Mouse (Mus musculus): ENCODE data around the gene Selenow.

Gene Selenow

GRCm38 (mm10) chr7:15952416-15952815, 30.2 kb upstream of the Selenow start:
- Histone ChIP-seq H3K9me3 (ENCODE audit: low read length) (peaks cover 7% of the 10 kb centered on the region), H3K4me1 (replicated peaks; ENCODE audit: low read depth, low read length) (peaks cover 79% of the 10 kb centered on the region), H3K4me3 (replicated peaks; ENCODE audit: low read length) (no peak overlapping the region), H3K27me3 (ENCODE audit: insufficient read depth, low read length) (peaks cover 64% of the 10 kb centered on the region), H3K36me3 (ENCODE audit: insufficient read depth, low read length) (no peaks in the 10 kb centered on the region)
- TF ChIP-seq POU5F1 (IDR thresholded peaks at IDR 0.05; ENCODE audit: borderline replicate concordance, low read length) (no peak), CTCF (conservative IDR thresholded peaks at IDR 0.05; ENCODE audit: low read length) (no peak), NANOG (IDR thresholded peaks at IDR 0.05; ENCODE audit: borderline replicate concordance, low read length) (no peak)

- Histone ChIP-seq H3K36me3 (ENCODE audit: insufficient read depth, low read length) (peaks cover under 1% of the 10 kb centered on the region; the same call in 1 of the 2 replicates), H3K4me1 (replicated peaks; ENCODE audit: low read depth, low read length) (peaks cover 75% of the 10 kb centered on the region), H3K9me3 (ENCODE audit: low read length) (no peaks in the 10 kb centered on the region), H3K27me3 (ENCODE audit: insufficient read depth, low read length) (peaks cover 40% of the 10 kb centered on the region), H3K4me3 (replicated peaks; ENCODE audit: low read length) (peak overlapping the region; percentile 62)
- TF ChIP-seq CTCF (conservative IDR thresholded peaks at IDR 0.05; ENCODE audit: low read length) (no peak), POU5F1 (IDR thresholded peaks at IDR 0.05; ENCODE audit: borderline replicate concordance, low read length) (no peak), NANOG (IDR thresholded peaks at IDR 0.05; ENCODE audit: borderline replicate concordance, low read length) (no peak)
Measured at GRCm38 (mm10) chr7:15950008-15950407, 27.8 kb upstream of the Selenow start.

- Histone ChIP-seq H3K4me3 (replicated peaks; ENCODE audit: low read length) (no peak overlapping the region), H3K9me3 (ENCODE audit: low read length) (no peaks in the 10 kb centered on the region), H3K27me3 (ENCODE audit: insufficient read depth, low read length) (peaks cover 37% of the 10 kb centered on the region), H3K4me1 (replicated peaks; ENCODE audit: low read depth, low read length) (peaks cover 75% of the 10 kb centered on the region), H3K36me3 (ENCODE audit: insufficient read depth, low read length) (peaks cover 7% of the 10 kb centered on the region)
- TF ChIP-seq CTCF (conservative IDR thresholded peaks at IDR 0.05; ENCODE audit: low read length) = no peak
- no peak for TF ChIP-seq POU5F1 (IDR thresholded peaks at IDR 0.05; ENCODE audit: borderline replicate concordance, low read length)
- TF ChIP-seq NANOG (IDR thresholded peaks at IDR 0.05; ENCODE audit: borderline replicate concordance, low read length) = no peak
Measured at GRCm38 (mm10) chr7:15949216-15949790, 27.1 kb upstream of the Selenow start.

GRCm38 (mm10) chr7:15948381-15948941, 26.3 kb upstream of the Selenow start:
- TF ChIP-seq NANOG (IDR thresholded peaks at IDR 0.05; ENCODE audit: borderline replicate concordance, low read length) = no peak
- TF ChIP-seq CTCF (conservative IDR thresholded peaks at IDR 0.05; ENCODE audit: low read length) = peak; percentile 59
- H3K9me3 ChIP-seq (ENCODE audit: low read length) = no peaks in the 10 kb centered on the region
- peak overlapping the region; percentile 73 for H3K4me3 ChIP-seq (replicated peaks; ENCODE audit: low read length)
- peaks cover 75% of the 10 kb centered on the region for H3K4me1 ChIP-seq (replicated peaks; ENCODE audit: low read depth, low read length)
- H3K36me3 ChIP-seq (ENCODE audit: insufficient read depth, low read length) = peaks cover 16% of the 10 kb centered on the region
- peaks cover 37% of the 10 kb centered on the region for H3K27me3 ChIP-seq (ENCODE audit: insufficient read depth, low read length)

- no peaks in the 10 kb centered on the region for H3K9me3 ChIP-seq (ENCODE audit: low read length)
- H3K4me1 ChIP-seq (replicated peaks; ENCODE audit: low read depth, low read length) = peaks cover 80% of the 10 kb centered on the region
- H3K27me3 ChIP-seq (ENCODE audit: insufficient read depth, low read length) = peaks cover 37% of the 10 kb centered on the region
- peak overlapping the region; percentile 73 for H3K4me3 ChIP-seq (replicated peaks; ENCODE audit: low read length)
- H3K36me3 ChIP-seq (ENCODE audit: insufficient read depth, low read length) = peaks cover 23% of the 10 kb centered on the region
- TF ChIP-seq NANOG (IDR thresholded peaks at IDR 0.05; ENCODE audit: borderline replicate concordance, low read length) = no peak
- TF ChIP-seq CTCF (conservative IDR thresholded peaks at IDR 0.05; ENCODE audit: low read length) = no peak
- no peak for TF ChIP-seq POU5F1 (IDR thresholded peaks at IDR 0.05; ENCODE audit: borderline replicate concordance, low read length)
Measured at GRCm38 (mm10) chr7:15947653-15948260, 25.6 kb upstream of the Selenow start.

- Histone ChIP-seq H3K4me3 (replicated peaks; ENCODE audit: low read length) (peak within 1 kb of the TSS; percentile 95), H3K27me3 (ENCODE audit: insufficient read depth, low read length) (peaks cover 20% of the 10 kb centered on the region), H3K4me1 (replicated peaks; ENCODE audit: low read depth, low read length) (peaks cover 87% of the 10 kb centered on the region), H3K36me3 (ENCODE audit: insufficient read depth, low read length) (peaks cover 41% of the 10 kb centered on the region), H3K9me3 (ENCODE audit: low read length) (no peaks in the 10 kb centered on the region)
- TF ChIP-seq CTCF (conservative IDR thresholded peaks at IDR 0.05; ENCODE audit: low read length) (no peak), NANOG (IDR thresholded peaks at IDR 0.05; ENCODE audit: borderline replicate concordance, low read length) (no peak), POU5F1 (IDR thresholded peaks at IDR 0.05; ENCODE audit: borderline replicate concordance, low read length) (no peak)
Measured at GRCm38 (mm10) chr7:15945721-15946536, 23.7 kb upstream of the Selenow start, which contains the start of gene Nop53. Gene Nop53 (minus strand): TSS chr7:15946074.

- peaks cover 48% of the 10 kb centered on the region for H3K36me3 ChIP-seq (ENCODE audit: insufficient read depth, low read length)
- peak overlapping the region; percentile 95 for H3K4me3 ChIP-seq (replicated peaks; ENCODE audit: low read length)
- H3K4me1 ChIP-seq (replicated peaks; ENCODE audit: low read depth, low read length) = peaks cover 85% of the 10 kb centered on the region
- H3K9me3 ChIP-seq (ENCODE audit: low read length) = no peaks in the 10 kb centered on the region
- peaks cover 12% of the 10 kb centered on the region for H3K27me3 ChIP-seq (ENCODE audit: insufficient read depth, low read length)
- TF ChIP-seq CTCF (conservative IDR thresholded peaks at IDR 0.05; ENCODE audit: low read length) (no peak), NANOG (IDR thresholded peaks at IDR 0.05; ENCODE audit: borderline replicate concordance, low read length) (no peak), POU5F1 (IDR thresholded peaks at IDR 0.05; ENCODE audit: borderline replicate concordance, low read length) (no peak)
Measured at GRCm38 (mm10) chr7:15945211-15945610, 23.0 kb upstream of the Selenow start.

- no peak for TF ChIP-seq POU5F1 (IDR thresholded peaks at IDR 0.05; ENCODE audit: borderline replicate concordance, low read length)
- TF ChIP-seq NANOG (IDR thresholded peaks at IDR 0.05; ENCODE audit: borderline replicate concordance, low read length) = no peak
- no peak for TF ChIP-seq CTCF (conservative IDR thresholded peaks at IDR 0.05; ENCODE audit: low read length)
- peaks cover 57% of the 10 kb centered on the region for H3K36me3 ChIP-seq (ENCODE audit: insufficient read depth, low read length)
- H3K27me3 ChIP-seq (ENCODE audit: insufficient read depth, low read length) = peaks cover 3% of the 10 kb centered on the region
- H3K9me3 ChIP-seq (ENCODE audit: low read length) = no peaks in the 10 kb centered on the region
- H3K4me1 ChIP-seq (replicated peaks; ENCODE audit: low read depth, low read length) = peaks cover 85% of the 10 kb centered on the region
- peak overlapping the region; percentile 95 for H3K4me3 ChIP-seq (replicated peaks; ENCODE audit: low read length)
Measured at GRCm38 (mm10) chr7:15944311-15944710, 22.1 kb upstream of the Selenow start.

Data from E14TG2a.4 (cell line).